Mouse (Mus musculus) bone marrow macrophage, adult 2 months (primary cell): ENCODE data around the gene Foxc2.

Experiments
- CTCF ChIP-seq: IDR thresholded peaks from 2 replicates; pipeline ENCODE4 v1.5.1; 2012; ENCODE audit warnings: low read depth, mild to moderate bottlenecking, low read length, moderate library complexity
- POLR2A ChIP-seq: IDR thresholded peaks from 2 replicates; pipeline ENCODE4 v1.6.1; 2012; ENCODE audit warnings: mild to moderate bottlenecking, low read depth, low read length, borderline replicate concordance

DNA sequence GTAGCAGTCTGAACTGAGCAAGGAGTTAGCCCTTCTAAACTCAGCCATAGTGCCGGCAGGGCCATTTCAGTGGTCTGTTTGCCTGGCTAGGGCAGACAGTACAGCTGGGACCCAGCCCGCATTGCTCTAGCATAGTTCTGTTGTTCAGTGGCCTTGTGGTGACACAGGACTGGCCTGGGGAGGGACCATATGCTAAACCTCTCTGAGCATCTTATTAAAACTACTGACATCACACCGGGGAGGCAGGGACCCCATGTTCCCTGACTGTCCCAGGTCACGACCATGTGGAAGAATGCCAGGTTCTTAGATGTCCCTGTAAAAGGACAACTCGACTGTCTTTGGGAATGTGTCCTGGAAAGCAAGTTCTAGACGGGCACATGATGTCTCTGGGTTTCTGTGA lies 23.8 kb upstream of the Foxc2 start:
- TF ChIP-seq POLR2A: no peak
- no peak for TF ChIP-seq CTCF
